Mouse (Mus musculus): Measurements from ENCODE around the gene A830031A19Rik. TPM values are rescaled to one million over a fixed set of nuclear protein-coding genes. Genes with fewer than 3 reads are reported as not detected.

Gene A830031A19Rik
- not detected for total RNA-seq (2021)
- long read RNA-seq, experiment 1: 0 reads
- long read RNA-seq, experiment 2: 0 reads

GRCm38 (mm10) chr11:24074634-24075104 lies at the start of gene A830031A19Rik:
TSS of gene A830031A19Rik (minus strand) at chr11:24075054.
- intact Hi-C loops (cut with DNase I): no loop called here
- no peak for DNase-seq

DNA sequence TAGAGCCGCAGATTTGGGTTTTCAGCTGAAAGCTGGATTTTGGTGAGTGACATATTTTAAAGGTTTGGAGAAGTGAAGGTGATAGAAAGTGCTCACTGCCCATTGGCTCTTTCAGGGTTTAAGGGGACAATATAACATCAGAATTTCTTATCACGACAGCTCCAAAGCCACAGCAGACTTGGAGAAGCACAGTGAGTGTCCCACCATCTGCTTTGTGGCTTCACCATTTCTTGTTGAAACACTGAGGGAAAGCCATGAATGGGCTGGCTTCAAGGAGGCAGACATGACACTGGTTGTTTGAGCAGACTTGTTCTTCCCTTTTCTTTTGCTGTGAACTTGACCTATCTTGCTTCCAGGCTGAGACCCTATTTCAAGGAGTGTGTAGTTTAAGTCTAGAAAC lies 49.1 kb upstream of the A830031A19Rik start:
- intact Hi-C loops (cut with DNase I): no loop called here
- DNase-seq: no peak

- intact Hi-C loops (cut with DNase I): no loop called here
- no peak for DNase-seq
These were observed 48.0 kb upstream of the A830031A19Rik start for GRCm38 (mm10) chr11:24122899-24123298.

GRCm38 (mm10) chr11:24121136-24121535 lies 46.3 kb upstream of the A830031A19Rik start:
- no peak for DNase-seq

GRCm38 (mm10) chr11:24116582-24117318 lies 41.9 kb upstream of the A830031A19Rik start:
- intact Hi-C loops (cut with DNase I): no loop called here

More at GRCm38 (mm10) chr11:24121136-24121535, 46.3 kb upstream of the A830031A19Rik start:
- intact Hi-C loops (cut with DNase I): no loop called here

GRCm38 (mm10) chr11:24116041-24116440 lies 41.2 kb upstream of the A830031A19Rik start:
- intact Hi-C loops (cut with DNase I): no loop called here
- DNase-seq: no peak

More at GRCm38 (mm10) chr11:24116582-24117318, 41.9 kb upstream of the A830031A19Rik start:
- DNase-seq: no peak

DNA sequence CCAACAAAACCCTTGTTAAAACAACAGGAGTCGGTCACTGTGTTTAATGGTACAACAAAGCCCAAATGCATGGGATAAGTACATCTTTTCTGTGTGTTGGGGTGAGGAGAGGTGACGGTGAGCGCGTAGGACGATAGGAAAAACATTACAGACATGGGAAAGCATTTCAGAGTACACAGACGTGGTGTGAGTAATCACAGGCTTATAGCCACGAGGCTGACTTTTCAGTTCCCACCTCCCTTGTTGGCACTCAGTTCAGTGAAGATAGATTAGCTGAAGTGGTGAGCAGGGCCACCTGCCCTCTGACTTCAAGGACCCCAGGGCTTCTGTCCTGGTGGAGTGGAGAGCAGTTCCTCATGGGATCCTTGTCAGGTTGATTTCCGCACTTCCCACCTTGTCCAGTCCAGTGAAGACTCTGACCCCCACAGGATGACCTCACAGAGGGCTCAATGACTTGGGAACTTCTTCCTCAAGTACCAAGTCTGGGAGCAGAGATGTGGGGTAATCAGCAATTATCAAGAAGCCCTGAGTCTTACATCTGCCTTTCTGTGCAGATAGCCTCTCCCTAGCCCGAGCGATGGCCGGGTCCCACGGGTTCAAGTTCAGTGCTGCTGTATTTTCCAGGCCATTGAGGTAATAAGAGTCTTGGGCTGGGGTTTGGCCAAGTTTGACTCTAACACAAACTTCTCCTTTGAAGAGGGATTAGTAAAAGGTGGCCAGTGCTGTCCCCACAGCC lies 40.3 kb upstream of the A830031A19Rik start:
- DNase-seq: no peak
- intact Hi-C loops (cut with DNase I): no loop called here

DNA sequence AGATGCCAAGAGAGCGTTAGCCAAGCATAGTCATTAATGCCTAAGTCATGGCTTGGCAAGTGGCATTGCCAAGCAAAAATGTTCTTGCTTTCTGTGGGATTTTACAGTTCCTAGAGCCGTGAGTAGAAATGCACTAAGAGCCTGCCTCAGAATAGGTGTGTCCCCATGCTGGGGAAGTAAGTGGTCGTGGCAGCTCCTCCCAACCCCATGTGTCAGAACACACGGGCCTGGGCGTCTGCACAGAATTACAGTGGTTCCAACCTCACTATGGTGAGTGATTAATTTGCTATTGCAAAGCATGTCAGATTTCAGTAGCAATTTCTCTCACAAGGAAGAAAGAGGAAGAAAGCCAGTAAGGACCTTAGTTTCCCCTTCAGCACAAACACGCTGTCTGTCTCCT lies 36.9 kb upstream of the A830031A19Rik start:
- intact Hi-C loops (cut with DNase I): no loop called here
- DNase-seq: no peak

DNA sequence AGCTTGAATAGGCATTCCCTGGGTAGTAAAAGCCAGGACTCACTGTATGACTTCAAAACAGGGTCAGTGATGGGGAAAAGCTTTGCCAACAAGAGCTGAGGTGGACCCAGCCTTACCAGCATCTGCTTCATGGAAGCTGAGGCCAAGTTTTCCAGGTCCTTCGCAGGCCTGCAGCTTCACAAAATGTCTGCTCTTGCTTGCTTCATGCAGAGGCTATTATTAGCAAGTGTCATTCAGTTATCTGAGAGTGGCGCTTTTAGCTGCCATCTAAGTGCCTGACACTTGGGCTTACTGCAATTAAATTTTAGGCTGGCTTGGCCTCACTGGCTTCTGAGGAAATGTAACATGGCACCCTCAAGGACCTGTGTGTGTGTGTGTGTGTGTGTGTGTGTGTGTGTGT lies 35.3 kb upstream of the A830031A19Rik start:
- intact Hi-C loops (cut with DNase I): no loop called here
- no peak for DNase-seq

- no peak for DNase-seq
- intact Hi-C loops (cut with DNase I): no loop called here
These were observed 34.5 kb upstream of the A830031A19Rik start for GRCm38 (mm10) chr11:24109388-24109787.

DNA sequence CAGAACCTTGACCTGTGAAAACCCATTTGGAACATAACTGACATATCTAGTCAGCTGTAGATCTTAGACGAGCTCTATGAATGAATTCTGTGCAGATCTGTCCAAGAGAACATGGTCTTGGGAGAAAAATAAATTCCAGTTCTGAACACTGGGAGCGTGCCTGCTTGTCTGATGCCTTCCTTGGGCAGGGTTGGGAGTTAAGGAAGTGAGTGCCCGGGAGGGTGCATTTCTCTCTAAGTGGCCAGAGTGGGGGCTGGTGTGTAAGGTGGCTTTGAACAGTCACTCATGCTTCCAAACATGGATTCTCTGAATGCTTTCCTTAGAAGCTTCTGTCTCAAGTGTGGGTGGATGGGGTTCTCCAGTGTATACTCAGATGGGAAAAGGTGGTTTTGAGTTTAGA lies 34.1 kb upstream of the A830031A19Rik start:
- no peak for DNase-seq
- intact Hi-C loops (cut with DNase I): no loop called here

DNA sequence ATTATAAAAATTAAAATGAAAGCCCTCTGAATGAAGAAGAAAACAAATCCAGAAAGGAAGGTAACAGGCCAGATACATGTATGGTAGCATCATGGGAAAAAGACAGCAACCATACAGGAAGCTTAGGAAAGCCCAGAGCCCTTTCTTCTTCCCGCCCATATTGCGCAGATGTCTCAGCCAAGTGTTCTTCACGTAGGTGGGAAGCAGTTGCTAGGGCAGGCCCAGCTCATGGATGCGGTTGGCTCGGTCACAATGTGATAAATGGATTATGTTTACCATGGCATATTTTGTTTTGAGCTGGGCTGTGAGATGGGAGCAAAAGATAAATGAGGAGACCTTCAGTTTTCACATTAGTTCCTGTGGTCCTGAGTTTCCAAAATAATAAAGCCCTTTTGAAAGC lies 32.6 kb upstream of the A830031A19Rik start:
- intact Hi-C loops (cut with DNase I): no loop called here
- no peak for DNase-seq

GRCm38 (mm10) chr11:24103128-24103742 lies 28.4 kb upstream of the A830031A19Rik start:
- DNase-seq: no peak
- intact Hi-C loops (cut with DNase I): no loop called here

DNA sequence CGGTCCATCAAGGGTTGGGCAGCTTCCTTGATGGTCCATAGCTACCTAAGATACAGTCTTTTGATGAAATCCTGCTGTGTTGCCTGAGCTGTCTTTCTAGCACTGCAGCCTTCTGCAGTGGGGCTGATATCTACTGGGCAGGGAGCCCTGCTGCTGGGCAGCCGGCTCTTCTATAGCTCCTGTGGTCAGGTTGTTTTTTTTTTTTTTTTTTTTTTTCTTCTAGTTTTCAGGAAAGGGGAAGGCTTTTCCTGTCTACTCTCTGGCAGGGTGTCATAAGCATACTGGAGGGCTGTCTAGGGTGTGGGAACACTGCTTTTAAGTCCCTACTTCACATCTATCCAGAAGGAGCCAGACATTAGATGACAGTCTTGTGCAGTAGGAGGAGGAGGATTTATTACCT lies 27.5 kb upstream of the A830031A19Rik start:
- intact Hi-C loops (cut with DNase I): no loop called here
- no peak for DNase-seq

GRCm38 (mm10) chr11:24101625-24102024 lies 26.8 kb upstream of the A830031A19Rik start:
- intact Hi-C loops (cut with DNase I): no loop called here
- no peak for DNase-seq

GRCm38 (mm10) chr11:24100449-24101070 lies 25.7 kb upstream of the A830031A19Rik start:
- no peak for DNase-seq

GRCm38 (mm10) chr11:24099886-24100293 lies 25.0 kb upstream of the A830031A19Rik start:
- intact Hi-C loops (cut with DNase I): no loop called here
- no peak for DNase-seq

More at GRCm38 (mm10) chr11:24100449-24101070, 25.7 kb upstream of the A830031A19Rik start:
- intact Hi-C loops (cut with DNase I): no loop called here

GRCm38 (mm10) chr11:24099215-24099614 lies 24.4 kb upstream of the A830031A19Rik start:
- intact Hi-C loops (cut with DNase I): no loop called here

GRCm38 (mm10) chr11:24098662-24099061 lies 23.8 kb upstream of the A830031A19Rik start:
- no peak for DNase-seq
- intact Hi-C loops (cut with DNase I): no loop called here

More at GRCm38 (mm10) chr11:24099215-24099614, 24.4 kb upstream of the A830031A19Rik start:
- DNase-seq: no peak

- no peak for DNase-seq
- intact Hi-C loops (cut with DNase I): no loop called here
These were observed 23.2 kb upstream of the A830031A19Rik start for GRCm38 (mm10) chr11:24098069-24098468.

GRCm38 (mm10) chr11:24097026-24097425 lies 22.2 kb upstream of the A830031A19Rik start:
- no peak for DNase-seq
- intact Hi-C loops (cut with DNase I): no loop called here
